Mouse (Mus musculus) megakaryocyte progenitor cell, adult 5-6 weeks (primary cell): ENCODE results near the gene Rcn2. TPM values are rescaled to one million over a fixed set of nuclear protein-coding genes. Genes with fewer than 3 reads are reported as not detected.
A peak's percentile ranks its signal among the peaks of the same experiment; 100 is the strongest.

Experiments
- ATAC-seq: replicated peaks from 2 replicates; pipeline ENCODE4 v1.8.0; 2016; ENCODE audit warnings: mild to moderate bottlenecking, moderate TSS enrichment, inconsistent platforms; ENCODE audit not compliant: poor library complexity
- total RNA-seq, 2 experiments: library from RNA; stranded (forward) in 1 of 2; stranded (reverse) in 1 of 2; fragments of 157-497, 149-512 nt in 1 of 2; fragments of 200-1000 nt in 1 of 2; gene quantifications; 2 replicates each; pipeline versions ENCODE4 v1.2.3 to v1.2.4; 2015 to 2017

Gene Rcn2
- total RNA-seq, 2 experiments from 2014 or later, result 38.8 to 52.7 TPM

DNA sequence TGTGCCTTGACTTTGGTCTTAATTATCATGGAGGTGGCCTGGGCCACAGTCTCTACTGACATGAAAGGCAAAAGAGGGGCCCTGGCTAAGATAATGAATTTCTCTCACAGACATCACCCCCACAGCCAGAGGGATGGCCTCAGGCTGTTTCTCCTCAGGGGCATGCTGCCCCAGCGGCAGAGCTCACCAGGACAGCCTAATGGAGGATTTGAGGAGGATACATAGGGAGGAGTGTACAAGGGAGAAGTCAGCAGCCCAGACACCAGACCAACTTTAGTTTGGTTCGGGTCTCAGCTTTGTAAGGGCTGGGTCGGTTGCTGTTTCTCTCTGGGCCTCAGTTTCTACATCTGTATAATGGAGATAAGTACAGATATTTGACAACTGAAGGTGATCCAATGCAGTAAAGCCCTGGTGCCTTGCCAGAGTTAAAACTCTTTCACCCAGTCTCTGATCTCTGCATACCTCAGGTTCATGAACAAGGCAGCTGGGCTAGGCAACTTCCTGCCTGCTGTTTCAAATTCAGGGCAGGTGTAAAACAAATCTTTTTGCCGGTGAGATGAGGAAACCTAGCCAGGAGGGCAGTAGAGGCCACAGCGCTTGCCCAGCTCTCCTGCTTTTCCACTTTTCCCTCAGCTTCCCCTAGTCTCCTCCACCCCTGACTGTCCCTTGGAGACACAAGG, 49.0 kb downstream of the Rcn2 start:
- no peak for ATAC-seq

DNA sequence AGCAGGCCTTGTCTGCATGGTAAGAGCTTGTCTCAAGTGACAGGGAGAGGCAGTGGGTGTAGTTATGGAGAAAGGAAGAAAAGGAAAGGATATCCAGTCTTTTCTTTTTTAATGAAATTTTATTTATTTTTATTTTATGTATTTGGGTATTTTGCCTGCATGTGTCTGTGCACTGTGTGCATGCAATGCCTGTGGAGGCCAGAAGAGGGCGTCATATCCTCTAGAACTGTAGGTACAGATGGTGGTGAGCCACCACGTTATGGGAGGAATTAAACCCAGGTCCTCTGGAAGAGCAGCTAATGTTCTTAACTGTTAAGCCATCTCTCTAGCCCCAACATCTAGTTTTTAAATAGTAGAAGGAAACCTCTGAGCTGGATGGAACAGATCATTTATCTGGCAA, 50.5 kb downstream of the Rcn2 start:
- ATAC-seq, result no peak

DNA sequence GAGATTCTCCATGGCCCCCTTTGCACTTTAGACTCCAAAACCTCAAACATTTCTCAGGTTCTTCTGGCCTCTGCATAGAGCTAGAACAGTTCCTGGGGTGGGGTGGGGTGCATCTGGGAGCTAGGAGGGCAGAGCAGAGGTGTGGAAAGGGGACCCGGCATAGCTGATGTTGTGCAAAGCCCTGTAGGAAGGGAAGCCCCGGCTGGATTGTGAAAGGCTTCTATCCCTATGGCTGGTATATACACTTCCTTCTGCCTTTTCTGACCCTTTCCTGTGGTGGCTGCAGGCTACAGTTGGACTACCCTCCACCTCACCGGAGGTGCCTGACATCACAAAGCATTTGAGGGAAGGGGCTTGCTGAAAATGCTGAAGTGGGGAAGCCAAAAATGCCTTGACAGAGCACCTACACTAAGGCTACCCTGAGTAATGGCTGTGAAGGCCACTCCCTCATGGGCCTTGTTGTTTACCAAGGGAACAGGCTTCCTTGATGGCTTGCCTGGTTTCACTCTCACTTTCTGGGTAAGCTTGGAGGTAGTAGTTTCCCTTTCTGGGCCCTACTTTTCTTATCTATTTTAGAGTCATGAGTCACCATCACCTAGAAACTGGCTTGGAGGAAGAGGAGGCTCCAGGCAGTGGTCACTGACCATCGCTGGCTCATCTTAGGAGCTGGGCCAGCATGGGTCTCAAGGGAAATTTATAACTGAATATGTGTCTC, 56.1 kb downstream of the Rcn2 start:
- ATAC-seq, result peak; percentile 76

DNA sequence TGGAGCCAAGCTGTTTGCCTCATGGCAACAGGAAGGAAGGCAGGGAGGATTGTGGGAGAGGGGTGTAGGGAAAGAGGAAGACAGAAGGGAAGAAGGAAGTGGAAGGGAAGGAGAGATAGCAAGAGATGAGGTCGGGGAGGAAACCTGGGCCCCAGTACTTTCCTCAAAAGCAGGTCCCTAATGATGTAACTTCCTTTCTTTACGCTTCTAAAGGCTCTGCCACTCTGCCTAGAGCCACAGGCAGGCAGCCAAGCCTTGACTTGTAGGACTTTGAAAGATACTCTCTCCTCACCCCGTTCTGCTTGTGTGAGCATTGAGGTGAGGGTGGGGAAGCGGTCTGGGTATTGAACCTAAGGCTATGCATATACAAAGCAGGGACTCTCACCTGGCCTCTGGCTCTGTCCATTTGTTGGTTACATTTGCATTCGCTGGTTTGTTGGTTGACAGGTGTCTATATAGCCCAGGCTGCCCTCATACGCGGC, 58.4 kb downstream of the Rcn2 start:
- peak; percentile 59 for ATAC-seq

DNA sequence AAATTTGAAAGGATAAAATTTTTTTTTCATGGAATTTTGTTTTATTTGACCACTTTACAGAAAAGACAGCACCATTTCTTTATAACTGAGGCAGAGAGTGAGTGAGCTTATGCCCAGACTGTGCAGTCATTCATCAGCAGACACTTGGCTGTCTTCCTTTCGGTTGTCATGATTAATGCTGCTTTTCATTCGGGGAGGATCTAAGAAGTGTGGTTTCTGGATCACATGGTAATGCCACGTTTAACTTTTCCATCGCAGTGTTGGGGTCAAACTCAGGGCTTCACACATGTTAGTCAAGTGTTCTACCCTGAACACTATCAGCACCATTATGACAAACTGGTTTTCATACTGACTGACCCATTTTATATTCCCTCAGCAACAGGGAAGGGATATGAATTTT, 59.4 kb downstream of the Rcn2 start:
- ATAC-seq, result no peak

DNA sequence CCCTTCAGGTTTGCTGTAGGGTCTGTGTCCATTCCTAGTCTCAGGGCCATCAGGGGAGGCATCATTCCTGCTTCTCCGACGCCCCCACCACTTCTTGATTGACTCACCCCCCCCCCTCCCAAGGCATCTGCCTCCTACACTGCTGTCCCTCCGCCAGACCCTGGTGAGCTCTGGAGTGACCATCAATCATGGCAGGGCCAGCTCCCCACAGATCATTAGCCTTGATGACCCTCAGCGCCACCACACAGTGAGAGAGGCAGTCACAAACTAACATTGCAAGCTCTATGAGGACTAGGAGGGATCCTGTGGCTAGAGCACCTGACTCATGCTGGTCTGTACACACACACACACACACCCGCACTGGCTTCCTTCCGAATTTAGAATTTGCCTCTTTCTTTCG, 63.3 kb downstream of the Rcn2 start:
- ATAC-seq, result peak; percentile 29

DNA sequence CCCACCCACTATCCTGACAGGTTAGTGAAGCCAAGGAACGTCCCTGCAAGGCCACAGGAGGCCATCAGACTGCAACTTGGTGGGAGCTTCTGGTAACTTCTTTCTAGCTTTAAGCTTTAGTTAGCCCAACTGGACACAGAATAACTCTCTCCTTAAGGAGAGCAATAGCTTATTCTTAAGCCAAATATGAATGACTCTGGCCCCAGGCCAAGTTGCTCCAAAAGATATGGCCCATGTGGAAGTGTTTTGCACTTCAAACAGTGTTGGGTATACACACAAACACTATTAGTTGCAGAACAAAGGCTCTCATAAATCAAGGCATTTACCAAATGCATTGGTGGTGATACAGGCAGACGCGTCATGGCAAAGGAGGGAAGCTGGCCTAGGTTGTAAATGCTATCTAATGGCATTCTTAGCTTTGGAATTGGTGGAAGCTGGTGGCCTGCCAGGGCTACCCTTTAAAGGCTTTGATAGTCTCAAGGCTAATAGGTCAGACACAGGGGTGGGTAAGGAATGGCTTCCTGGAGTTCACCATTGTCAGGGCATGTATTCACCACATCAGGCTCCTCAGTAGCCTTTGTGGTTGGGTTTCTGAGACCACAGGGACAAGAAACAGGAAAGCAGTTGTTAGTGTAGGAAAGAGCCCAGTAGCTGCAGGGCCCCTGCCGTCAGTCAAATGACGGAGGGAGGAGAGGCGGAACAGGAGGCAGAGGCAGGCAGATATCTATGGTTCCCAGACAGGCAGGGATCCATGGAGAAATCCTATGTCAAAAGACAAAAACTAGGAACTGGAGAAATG, 64.8 kb downstream of the Rcn2 start:
- ATAC-seq, result peak; percentile 60

DNA sequence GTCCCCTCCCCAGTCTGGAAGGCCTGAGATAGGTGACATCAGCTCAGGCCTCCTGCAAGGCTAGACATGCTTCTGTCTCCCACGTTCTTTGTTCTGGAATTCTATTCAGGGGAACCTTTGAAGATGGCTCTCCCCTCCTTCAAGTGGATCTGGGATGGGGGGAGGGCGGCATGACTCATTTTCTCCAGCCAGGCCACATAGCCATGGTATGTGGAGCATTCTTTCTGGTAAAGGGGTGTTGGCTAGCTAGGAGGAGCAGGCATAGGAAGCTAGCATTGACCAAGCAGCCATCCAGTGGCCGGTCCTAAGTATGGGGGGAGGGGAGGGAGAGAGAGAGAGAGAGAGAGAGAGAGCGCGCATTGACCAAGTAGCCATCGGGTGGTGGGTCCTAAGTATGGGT, 65.9 kb downstream of the Rcn2 start:
- ATAC-seq, result no peak

DNA sequence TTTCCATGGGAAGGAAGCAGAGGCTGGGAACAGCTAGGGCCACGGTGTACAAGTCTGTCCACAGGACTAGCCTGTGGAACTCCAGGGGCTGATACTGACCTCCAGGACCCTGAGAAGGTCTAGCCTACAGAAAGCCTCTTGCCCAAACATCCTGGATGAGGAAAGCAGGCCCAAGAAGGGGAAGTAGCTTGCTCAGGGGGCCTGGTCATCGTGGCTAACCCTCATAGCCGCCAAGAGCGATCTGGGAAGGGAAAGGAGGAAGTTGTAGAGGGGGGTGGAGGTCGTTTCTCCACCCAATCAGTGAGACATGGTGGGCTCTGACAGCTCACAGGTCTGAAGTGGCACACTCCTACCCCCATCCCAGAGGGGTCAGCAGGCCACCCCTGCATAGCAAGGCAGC, 66.5 kb downstream of the Rcn2 start:
- peak; percentile 72 for ATAC-seq

Other genes with a start within 250 kb of the Rcn2 start
- 3.2 and 5.6 TPM in 2 replicates for gene Scaper, start 103.7 kb upstream of the Rcn2 start, total RNA-seq (2015)
- gene Scaper, start 103.7 kb upstream of the Rcn2 start, total RNA-seq (2017), result 9.0 and 11.5 TPM in 2 replicates
- not detected in 2 replicates for gene 4930563M21Rik, start 31.3 kb upstream of the Rcn2 start, total RNA-seq (2015)
- not detected in 2 replicates for gene 4930563M21Rik, start 31.3 kb upstream of the Rcn2 start, total RNA-seq (2017)
- gene Pstpip1, start 48.1 kb downstream of the Rcn2 start, total RNA-seq (2015), result 25.9 and 38.2 TPM in 2 replicates
- 113 and 122 TPM in 2 replicates for gene Pstpip1, start 48.1 kb downstream of the Rcn2 start, total RNA-seq (2017)
- gene Tspan3, start 123.6 kb downstream of the Rcn2 start, total RNA-seq (2015), result 54.4 and 56.4 TPM in 2 replicates
- 37.2 and 37.6 TPM in 2 replicates for gene Tspan3, start 123.6 kb downstream of the Rcn2 start, total RNA-seq (2017)